Mouse (Mus musculus): Measurements from ENCODE around the gene C1galt1. TPM values are rescaled to one million over a fixed set of nuclear protein-coding genes. Genes with fewer than 3 reads are reported as not detected.

The C1galt1 gene
- total RNA-seq (2018; cell fraction: chromatin; rRNA removed): 10 to 100 TPM in 3 of 26 experiments, 1 to 10 TPM in 23; 2.4 to 12.1 (median 5.5) TPM
- total RNA-seq (2018; cell fraction: cytosol; rRNA removed): 10 to 100 TPM in 17 of 26 experiments, 1 to 10 TPM in 9; 7.0 to 17.8 (median 11.5) TPM
- total RNA-seq (2018; cell fraction: nucleus; rRNA removed): 10 to 100 TPM in 13 of 26 experiments, 1 to 10 TPM in 13; 6.2 to 27.9 (median 10.1) TPM
- polyA plus RNA-seq (2018): 9.0 to 21.6 TPM (median 9.1 TPM) in 3 replicates

DNA sequence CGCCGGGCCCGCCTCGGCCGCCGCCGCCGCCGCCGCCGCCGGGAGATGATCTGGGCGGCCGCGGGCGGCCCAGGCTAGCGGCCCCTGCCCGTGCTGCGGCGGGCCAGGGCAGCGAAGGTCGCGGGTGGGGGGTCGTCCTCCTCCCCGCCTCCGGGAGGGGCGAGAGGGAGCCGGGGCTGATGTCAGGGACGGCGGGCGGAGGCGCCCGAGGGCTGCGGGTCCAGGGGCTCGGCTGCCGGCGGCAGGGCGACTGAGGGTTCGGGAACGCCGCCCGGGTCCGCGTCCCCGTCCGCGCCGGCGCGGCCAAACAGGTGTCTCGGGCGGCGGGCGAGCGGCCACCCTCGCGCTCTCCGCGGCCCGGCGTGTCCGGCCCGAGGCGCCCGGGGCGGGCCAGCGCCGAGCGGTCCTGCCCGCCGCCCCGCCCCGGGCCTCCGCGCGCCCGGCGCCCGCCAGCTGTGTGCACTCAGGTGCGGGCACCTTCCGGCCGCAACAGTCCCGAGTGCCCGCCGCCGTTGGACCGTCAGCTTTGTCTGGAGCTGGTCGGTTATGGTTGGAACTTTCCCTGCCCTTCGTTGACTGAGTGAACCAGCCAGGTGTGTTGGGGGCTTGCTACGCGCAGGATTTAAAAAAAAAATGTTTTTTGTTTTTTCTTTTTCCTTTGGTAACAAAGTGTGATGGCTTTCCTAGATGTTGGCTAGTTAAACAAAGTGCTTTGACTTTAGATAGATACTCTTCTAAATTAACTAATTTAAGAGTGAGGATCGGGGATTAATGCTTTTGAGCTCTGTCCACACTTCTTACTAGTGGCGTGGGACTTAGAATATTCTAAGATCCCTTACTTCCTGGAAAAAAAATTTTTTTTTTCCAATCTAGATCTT is at the start of gene C1galt1:
Gene C1galt1 (plus strand): TSS at position 41 of the 878 bp plus-strand sequence.
- H3K79me2 ChIP-seq (ENCODE audit: inconsistent target): peaks cover 44% of the 10 kb centered on the region
- H3K27ac ChIP-seq: peak within 1 kb of the TSS; percentile 39
- H3K36me3 ChIP-seq (ENCODE audit: inconsistent target): no peaks in the 10 kb centered on the region
- under 1% methylated on average over 89 of the region's 93 CpGs for WGBS (ENCODE audit: missing documents)
- peak within 1 kb of the TSS; percentile 66 for H3K4me3 ChIP-seq (ENCODE audit: inconsistent target)

DNA sequence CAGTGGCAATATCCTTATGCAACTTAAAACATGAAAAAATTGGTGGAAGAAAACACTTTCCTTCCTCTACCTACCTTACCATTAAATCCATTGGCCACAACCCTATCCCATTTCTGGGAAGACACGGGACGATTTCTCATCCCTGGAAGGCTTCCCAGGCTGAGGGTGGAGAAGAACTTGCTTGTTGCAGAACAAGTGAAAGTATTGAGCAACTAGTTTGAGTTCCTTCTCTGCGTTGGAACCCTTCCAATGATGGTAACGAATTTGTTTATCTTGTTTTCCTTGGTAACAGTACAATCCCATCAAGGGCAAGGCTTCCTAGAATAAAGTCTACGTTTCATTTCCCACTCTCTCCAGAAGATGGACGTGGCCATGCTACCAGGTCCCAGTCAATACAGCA is 44.7 kb upstream of the C1galt1 start:
- WGBS (ENCODE audit: missing documents): 16% methylated on average over 6 of the region's 6 CpGs

DNA sequence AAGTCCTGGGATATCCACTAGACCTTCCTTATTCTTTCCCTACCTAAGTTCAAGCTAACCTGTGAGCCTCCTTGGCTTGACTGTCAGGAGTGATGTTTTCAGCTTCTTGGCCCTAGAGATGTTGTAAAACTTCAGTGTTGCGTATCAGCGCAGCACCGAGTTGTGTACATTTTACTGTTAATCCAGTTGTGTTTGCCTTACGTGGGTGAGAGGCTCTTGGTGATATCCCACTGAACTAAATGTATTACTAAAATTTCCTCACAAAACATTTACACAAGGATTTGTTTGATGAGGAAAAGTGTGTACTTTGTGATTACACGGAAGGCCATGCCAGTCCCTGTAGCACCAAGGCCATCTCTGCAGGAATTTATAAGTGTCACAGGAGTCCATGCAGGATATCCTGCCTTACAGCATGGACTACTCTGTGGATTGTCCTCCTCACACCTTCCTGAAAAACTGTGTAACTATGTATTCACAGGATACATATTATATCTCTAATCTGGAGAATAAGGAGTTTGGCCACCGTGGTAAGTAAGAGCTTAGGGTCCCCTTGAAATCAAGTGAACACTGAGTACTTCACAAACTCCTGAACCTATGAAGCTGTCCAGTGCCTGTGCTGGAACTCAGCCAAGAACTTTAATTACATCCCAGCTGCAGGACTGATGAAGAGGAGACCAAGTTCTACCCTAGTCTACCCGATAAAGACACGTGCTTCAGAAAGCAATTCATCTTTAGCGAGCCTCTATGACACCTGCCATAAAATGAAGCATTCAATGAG is 40.7 kb upstream of the C1galt1 start:
- WGBS (ENCODE audit: missing documents): 94% methylated on average over 9 of the region's 9 CpGs
- Histone ChIP-seq H3K36me3 (ENCODE audit: inconsistent target) (no peaks in the 10 kb centered on the region), H3K4me3 (ENCODE audit: inconsistent target) (no peak overlapping the region), H3K27ac (no peak overlapping the region), H3K79me2 (ENCODE audit: inconsistent target) (no peaks in the 10 kb centered on the region)

More for the DNA sequence above, 44.7 kb upstream of the C1galt1 start:
- Histone ChIP-seq H3K27ac (no peak overlapping the region), H3K4me3 (ENCODE audit: inconsistent target) (no peak overlapping the region), H3K36me3 (ENCODE audit: inconsistent target) (no peaks in the 10 kb centered on the region), H3K79me2 (ENCODE audit: inconsistent target) (no peaks in the 10 kb centered on the region)

DNA sequence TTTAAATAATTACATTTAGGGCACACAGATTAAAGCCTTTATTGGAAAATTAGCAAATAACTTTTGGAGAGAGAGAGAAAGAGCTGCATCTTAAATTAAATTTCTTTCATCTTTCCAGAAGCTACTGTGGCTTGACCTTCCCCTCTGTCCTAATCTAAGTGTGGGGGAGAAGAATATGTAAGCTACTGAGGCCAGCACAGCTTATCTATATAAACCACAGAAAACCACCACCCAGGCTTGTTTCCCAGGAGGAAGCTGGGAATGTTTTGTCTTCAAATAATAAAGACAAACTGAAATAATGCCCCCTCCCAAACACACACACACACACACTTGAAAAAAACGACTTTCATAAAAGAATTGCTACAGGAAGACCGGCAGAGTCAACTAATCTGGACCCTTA is 30.5 kb upstream of the C1galt1 start:
- no peak overlapping the region for H3K27ac ChIP-seq
- H3K4me3 ChIP-seq (ENCODE audit: inconsistent target): no peak overlapping the region
- 15% methylated on average over 2 of the region's 2 CpGs for WGBS (ENCODE audit: missing documents)
- H3K79me2 ChIP-seq (ENCODE audit: inconsistent target): no peaks in the 10 kb centered on the region
- H3K36me3 ChIP-seq (ENCODE audit: inconsistent target): no peaks in the 10 kb centered on the region

DNA sequence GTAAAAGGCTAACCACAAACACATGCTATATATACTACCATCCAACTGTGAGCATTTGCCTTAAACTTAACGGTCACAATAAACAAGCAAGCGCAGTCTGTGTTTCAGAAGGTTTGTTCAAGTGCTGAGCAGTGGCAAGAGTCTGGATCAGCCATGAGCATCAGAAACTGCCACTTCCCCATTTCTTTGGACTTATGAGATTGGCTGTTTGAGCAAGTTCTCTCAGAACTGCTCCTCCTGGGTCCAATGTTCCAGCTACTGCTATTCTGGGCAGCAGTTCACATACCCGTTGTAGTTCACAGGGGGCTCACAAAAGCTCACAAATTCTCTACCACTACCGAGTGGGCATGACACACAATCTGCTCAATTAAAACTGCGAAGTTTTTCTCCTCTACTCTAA is 28.4 kb upstream of the C1galt1 start:
- Histone ChIP-seq H3K4me3 (ENCODE audit: inconsistent target) (no peak overlapping the region), H3K79me2 (ENCODE audit: inconsistent target) (no peaks in the 10 kb centered on the region), H3K36me3 (ENCODE audit: inconsistent target) (no peaks in the 10 kb centered on the region), H3K27ac (no peak overlapping the region)
- WGBS (ENCODE audit: missing documents): 67% methylated on average over 5 of the region's 5 CpGs

DNA sequence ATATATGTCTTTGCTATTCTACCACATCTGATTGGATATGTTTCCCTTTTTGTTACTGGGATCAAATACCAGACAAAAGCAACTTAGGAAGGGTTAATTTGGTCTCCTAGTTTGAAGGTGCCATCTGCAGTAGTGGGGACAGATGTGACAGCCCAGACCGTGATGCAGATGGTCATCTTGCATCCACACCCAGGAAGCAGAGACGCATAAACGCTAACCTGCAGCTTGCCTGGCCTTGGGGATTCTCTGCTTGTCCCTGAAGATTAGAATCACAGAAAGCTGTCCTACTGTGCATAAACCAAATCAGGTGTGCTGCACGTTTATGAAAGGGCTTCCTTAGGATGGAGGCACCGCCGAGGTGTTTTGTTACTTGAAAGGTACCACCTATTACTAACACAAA is 22.0 kb upstream of the C1galt1 start:
- Histone ChIP-seq H3K4me3 (ENCODE audit: inconsistent target) (no peak overlapping the region), H3K36me3 (ENCODE audit: inconsistent target) (no peaks in the 10 kb centered on the region), H3K79me2 (ENCODE audit: inconsistent target) (no peaks in the 10 kb centered on the region), H3K27ac (no peak overlapping the region)
- WGBS (ENCODE audit: missing documents): 79% methylated on average over 6 of the region's 6 CpGs

DNA sequence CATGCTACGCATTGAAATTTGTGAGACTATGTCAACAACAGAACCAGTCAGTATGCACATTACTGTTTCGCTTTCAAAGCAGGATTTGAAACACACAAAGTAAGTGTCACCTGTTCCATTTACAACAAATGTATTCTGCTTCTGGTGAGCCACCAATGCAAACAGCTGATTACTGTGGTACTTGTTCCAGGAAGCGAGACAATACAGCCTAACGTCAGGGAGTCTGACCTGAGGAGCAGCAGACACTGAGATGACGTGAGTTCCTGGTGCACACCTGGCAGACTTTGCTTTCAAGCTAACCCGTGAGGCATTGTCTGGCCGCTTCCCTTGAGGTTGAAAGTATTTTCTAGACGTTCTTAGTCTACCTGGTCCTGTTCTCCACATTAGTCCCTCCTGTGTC is 13.8 kb upstream of the C1galt1 start:
- Histone ChIP-seq H3K79me2 (ENCODE audit: inconsistent target) (no peaks in the 10 kb centered on the region), H3K36me3 (ENCODE audit: inconsistent target) (no peaks in the 10 kb centered on the region), H3K4me3 (ENCODE audit: inconsistent target) (no peak overlapping the region), H3K27ac (no peak overlapping the region)
- 79% methylated on average over 8 of the region's 8 CpGs for WGBS (ENCODE audit: missing documents)

DNA sequence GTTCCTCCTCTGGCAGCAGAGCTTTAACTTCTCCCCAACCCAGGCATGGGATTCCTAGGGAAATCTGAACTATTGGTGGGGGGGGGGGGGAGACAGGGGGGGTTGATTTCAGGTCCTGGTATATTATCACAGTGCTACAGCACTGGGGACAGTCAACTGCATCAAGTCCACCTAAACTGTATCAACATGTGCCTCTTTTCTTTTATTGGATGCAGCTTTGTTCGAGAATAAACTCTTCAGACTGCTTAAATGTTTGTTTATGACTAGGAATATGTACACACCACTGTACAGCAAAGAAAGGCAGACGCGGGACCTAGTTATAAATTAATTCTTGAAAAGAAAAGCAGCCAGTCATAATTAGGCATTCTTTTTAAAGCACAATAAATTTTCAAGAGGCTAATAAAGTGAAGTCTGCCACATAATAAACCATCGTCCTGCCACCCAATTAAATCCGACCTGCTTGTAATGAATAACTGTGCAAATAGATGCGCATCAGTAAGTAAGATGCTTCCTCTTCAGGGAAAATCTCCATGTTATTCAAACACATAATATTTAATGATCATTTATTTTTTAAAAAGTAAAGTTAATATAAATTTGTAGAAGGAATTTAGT is 12.0 kb upstream of the C1galt1 start:
- H3K4me3 ChIP-seq (ENCODE audit: inconsistent target): no peak overlapping the region
- H3K27ac ChIP-seq: no peak overlapping the region
- 96% methylated on average over 6 of the region's 6 CpGs for WGBS (ENCODE audit: missing documents)
- H3K79me2 ChIP-seq (ENCODE audit: inconsistent target): no peaks in the 10 kb centered on the region
- no peaks in the 10 kb centered on the region for H3K36me3 ChIP-seq (ENCODE audit: inconsistent target)

DNA sequence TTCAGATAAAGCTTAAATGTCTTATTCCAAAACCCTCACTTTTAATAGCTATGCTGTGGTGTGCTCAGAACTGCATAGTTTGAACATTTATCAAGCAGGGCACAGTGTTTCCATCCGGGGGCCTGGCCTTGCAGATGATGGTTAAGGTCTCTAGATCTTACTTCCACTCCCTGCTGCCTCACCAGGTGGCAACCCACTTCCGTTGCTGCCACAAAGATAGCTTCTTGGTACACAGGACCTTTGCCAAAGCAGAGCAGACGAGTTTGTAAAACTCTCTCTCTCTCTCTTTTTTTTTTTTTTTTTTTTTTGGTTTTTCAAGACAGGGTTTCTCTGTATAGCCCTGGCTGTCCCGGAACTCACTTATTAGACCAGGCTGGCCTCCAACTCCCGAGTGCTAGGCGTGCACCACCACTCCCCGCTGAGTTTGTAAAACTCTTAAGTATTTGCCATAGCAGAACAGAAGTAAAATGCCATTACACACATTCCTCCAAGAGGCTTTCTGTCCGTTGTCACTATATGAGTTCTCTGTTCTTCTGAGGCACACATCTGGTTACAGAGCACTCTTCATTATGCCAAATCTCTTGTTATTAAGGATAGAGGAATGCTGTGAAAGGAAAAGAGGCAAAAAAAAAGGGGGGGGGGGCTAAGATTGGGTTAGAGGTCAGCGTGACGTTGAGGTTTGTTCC is 773 bp upstream of the C1galt1 start:
- H3K27ac ChIP-seq: no peak overlapping the region
- WGBS (ENCODE audit: missing documents): 68% methylated on average over 6 of the region's 10 CpGs

DNA sequence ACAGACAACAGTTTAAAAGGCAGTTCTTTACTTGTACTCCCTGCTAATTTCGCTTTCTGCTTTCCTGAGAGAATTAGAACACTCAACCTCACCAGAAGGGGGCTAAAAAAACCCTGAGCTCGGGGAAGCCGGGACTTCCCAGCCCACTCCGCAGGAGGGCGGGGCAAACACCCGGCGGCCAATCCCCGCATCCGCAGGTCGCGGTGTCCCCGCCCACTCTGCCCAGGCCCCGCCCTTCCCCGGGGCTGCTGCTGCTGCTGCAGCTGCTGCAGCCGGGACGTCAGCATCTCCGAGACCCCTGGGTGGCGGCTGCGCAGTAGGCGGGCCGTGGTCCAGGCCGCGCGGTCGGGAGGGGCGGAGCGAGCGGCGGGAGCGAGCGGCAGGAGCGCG is 235 bp upstream of the C1galt1 start:
- H3K27ac ChIP-seq: no peak overlapping the region
- H3K36me3 ChIP-seq (ENCODE audit: inconsistent target): no peaks in the 10 kb centered on the region
- 0% methylated on average over 14 of the region's 33 CpGs for WGBS (ENCODE audit: missing documents)
- peak overlapping the region; percentile 13; the same call in 1 of the 2 replicates for H3K4me3 ChIP-seq (ENCODE audit: inconsistent target)
- peaks cover 38% of the 10 kb centered on the region for H3K79me2 ChIP-seq (ENCODE audit: inconsistent target)

More for the DNA sequence above, 773 bp upstream of the C1galt1 start:
- Histone ChIP-seq H3K79me2 (ENCODE audit: inconsistent target) (peaks cover 32% of the 10 kb centered on the region), H3K4me3 (ENCODE audit: inconsistent target) (peak overlapping the region; percentile 13; the same call in 1 of the 2 replicates), H3K36me3 (ENCODE audit: inconsistent target) (no peaks in the 10 kb centered on the region)

DNA sequence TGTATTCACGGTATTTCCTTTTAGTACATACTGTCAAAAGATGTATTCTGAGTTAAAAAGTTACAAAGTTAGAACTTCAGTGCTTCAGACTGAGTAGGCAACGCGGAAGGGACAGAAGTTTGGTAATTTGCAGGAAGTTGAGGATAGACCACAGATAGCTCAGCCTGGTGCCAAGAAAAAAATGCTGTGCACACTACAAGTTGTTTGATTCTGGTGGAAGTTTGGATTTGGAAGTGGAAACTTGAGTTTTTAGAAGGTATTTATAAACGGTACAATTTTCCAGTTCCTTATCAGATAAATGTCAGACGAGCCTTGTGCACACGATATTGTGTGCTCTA is 1.0 kb downstream of the C1galt1 start:
- H3K36me3 ChIP-seq (ENCODE audit: inconsistent target): no peaks in the 10 kb centered on the region
- H3K79me2 ChIP-seq (ENCODE audit: inconsistent target): peaks cover 50% of the 10 kb centered on the region
- peak overlapping the region; percentile 66 for H3K4me3 ChIP-seq (ENCODE audit: inconsistent target)
- WGBS (ENCODE audit: missing documents): 2% methylated on average over 6 of the region's 6 CpGs
- peak overlapping the region; percentile 39 for H3K27ac ChIP-seq

DNA sequence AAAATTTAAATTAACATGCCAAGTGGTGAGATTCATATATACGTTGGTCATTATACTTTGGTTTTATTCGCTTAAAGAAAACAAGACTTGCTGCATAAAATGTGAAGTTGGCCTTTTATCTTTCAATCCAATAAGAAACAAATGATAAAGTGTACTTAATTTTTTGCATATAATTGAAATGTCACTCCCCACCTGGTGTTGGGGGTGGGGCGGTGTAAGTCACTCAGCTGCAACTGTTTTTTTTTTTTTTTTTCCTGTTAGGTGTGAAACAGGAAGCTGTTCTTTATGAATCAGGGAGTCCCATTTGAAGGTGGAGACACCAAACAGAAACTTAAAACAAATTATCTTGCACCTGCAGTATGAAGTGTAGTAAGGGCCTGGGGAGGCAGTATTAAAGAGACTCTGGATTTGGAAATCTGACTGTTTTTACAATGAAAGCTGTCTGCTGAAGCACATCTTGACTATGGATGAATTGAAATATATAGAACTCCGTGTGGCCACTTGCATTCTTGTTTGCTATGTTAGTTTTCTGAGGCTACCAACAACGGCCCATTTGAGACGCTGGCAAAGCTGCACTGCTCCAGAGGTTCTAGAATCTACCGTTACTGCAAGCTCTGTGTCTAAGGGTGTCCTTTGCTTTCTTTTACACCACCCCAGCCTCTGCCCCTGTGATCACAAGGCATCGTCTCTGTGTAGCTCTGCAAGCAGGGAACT is 2.2 kb downstream of the C1galt1 start:
- Histone ChIP-seq H3K79me2 (ENCODE audit: inconsistent target) (peaks cover 62% of the 10 kb centered on the region), H3K36me3 (ENCODE audit: inconsistent target) (no peaks in the 10 kb centered on the region), H3K27ac (no peak overlapping the region), H3K4me3 (ENCODE audit: inconsistent target) (no peak overlapping the region)
- WGBS (ENCODE audit: missing documents): 82% methylated on average over 8 of the region's 8 CpGs

DNA sequence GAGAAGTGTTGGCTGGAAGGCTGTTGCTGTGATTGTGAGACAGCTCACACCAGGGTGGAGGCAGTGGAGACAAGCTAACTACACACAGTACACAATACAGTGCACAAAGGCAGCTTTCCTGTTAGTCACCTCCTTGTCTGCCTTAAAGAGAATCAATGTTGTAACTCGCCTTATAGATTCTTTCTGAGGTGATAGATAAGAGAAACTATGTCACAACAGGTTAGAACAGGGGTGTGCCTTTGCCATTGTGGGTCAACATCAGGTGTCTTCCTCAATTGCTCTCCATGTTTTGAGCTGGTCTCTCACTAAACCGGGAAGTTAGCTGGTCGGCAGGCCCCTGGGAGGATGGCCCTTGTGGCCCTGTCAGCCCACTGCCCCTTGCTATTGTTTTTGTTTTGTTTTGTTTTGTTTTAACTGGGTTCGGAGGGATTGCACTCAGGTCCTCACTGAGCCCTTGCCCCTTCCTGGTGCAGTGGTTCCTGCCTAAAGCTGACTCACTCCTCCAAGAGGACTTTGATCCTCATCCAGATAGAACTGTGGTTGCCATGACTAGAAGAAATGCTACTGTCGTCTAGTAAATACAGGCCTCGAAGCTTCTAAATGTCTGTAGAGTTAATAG is 3.4 kb downstream of the C1galt1 start:
- H3K36me3 ChIP-seq (ENCODE audit: inconsistent target): no peaks in the 10 kb centered on the region
- H3K4me3 ChIP-seq (ENCODE audit: inconsistent target): no peak overlapping the region
- 40% methylated on average over 6 of the region's 6 CpGs for WGBS (ENCODE audit: missing documents)
- H3K27ac ChIP-seq: no peak overlapping the region
- peaks cover 72% of the 10 kb centered on the region for H3K79me2 ChIP-seq (ENCODE audit: inconsistent target)

All from macrophage (primary cell).